Mouse (Mus musculus) heart, postnatal 4 days (tissue): ENCODE results near the gene Rnaseh2c. TPM values are rescaled to one million over a fixed set of nuclear protein-coding genes. Genes with fewer than 3 reads are reported as not detected.

Source experiments
- DNase-seq: peaks from one replicate; pipeline ENCODE4 v3.0.0; 2021
- total RNA-seq, 2 experiments: library from RNA; stranded (reverse); gene quantifications; 2 replicates each; pipeline ENCODE4 v1.2.3; 2021

Rnaseh2c gene
- 10 to 100 TPM; 92.4 to 94.5 TPM for total RNA-seq

GRCm38 (mm10) chr19:5601752-5602541, at the start of gene Rnaseh2c:
Rnaseh2c (plus strand) TSS chr19:5601873.
- DNase-seq: peak; percentile 75

- no peak for DNase-seq
Observed at GRCm38 (mm10) chr19:5553802-5554201, 47.9 kb upstream of the Rnaseh2c start.

- no peak for DNase-seq
Observed at GRCm38 (mm10) chr19:5554212-5554611, 47.5 kb upstream of the Rnaseh2c start.

GRCm38 (mm10) chr19:5558169-5558568, 43.5 kb upstream of the Rnaseh2c start:
- no peak for DNase-seq

- DNase-seq: no peak
Observed at GRCm38 (mm10) chr19:5558770-5559169, 42.9 kb upstream of the Rnaseh2c start.

GRCm38 (mm10) chr19:5559229-5559628, 42.4 kb upstream of the Rnaseh2c start:
- no peak for DNase-seq

- no peak for DNase-seq
Observed at GRCm38 (mm10) chr19:5559631-5560456, 41.8 kb upstream of the Rnaseh2c start.

- no peak for DNase-seq
Observed at GRCm38 (mm10) chr19:5560457-5561041, 41.1 kb upstream of the Rnaseh2c start, which contains the start of gene Ovol1. Ovol1 (minus strand) TSS chr19:5560646.

- no peak for DNase-seq
Observed at GRCm38 (mm10) chr19:5561252-5561790, 40.4 kb upstream of the Rnaseh2c start.

- no peak for DNase-seq
Observed at GRCm38 (mm10) chr19:5561886-5562285, 39.8 kb upstream of the Rnaseh2c start.

GRCm38 (mm10) chr19:5562776-5563175, 38.9 kb upstream of the Rnaseh2c start:
- no peak for DNase-seq

GRCm38 (mm10) chr19:5566316-5566715, 35.4 kb upstream of the Rnaseh2c start:
- no peak for DNase-seq

- DNase-seq: no peak
Observed at GRCm38 (mm10) chr19:5567180-5567533, 34.5 kb upstream of the Rnaseh2c start.

GRCm38 (mm10) chr19:5567534-5568469, 33.9 kb upstream of the Rnaseh2c start, which contains the start of gene Ap5b1:
Ap5b1 (plus strand) TSS chr19:5568025.
- DNase-seq: peak; percentile 93

GRCm38 (mm10) chr19:5568470-5569140, 33.1 kb upstream of the Rnaseh2c start:
- DNase-seq: peak; percentile 89

GRCm38 (mm10) chr19:5569521-5569920, 32.2 kb upstream of the Rnaseh2c start:
- no peak for DNase-seq

- no peak for DNase-seq
Observed at GRCm38 (mm10) chr19:5570353-5571246, 31.1 kb upstream of the Rnaseh2c start.

- DNase-seq: no peak
Observed at GRCm38 (mm10) chr19:5571831-5572230, 29.8 kb upstream of the Rnaseh2c start.

- DNase-seq: no peak
Observed at GRCm38 (mm10) chr19:5572331-5573125, 29.1 kb upstream of the Rnaseh2c start.
